Comparison of ENCODE assay signal across 8 mouse cellular contexts in the genomic region with DNA sequence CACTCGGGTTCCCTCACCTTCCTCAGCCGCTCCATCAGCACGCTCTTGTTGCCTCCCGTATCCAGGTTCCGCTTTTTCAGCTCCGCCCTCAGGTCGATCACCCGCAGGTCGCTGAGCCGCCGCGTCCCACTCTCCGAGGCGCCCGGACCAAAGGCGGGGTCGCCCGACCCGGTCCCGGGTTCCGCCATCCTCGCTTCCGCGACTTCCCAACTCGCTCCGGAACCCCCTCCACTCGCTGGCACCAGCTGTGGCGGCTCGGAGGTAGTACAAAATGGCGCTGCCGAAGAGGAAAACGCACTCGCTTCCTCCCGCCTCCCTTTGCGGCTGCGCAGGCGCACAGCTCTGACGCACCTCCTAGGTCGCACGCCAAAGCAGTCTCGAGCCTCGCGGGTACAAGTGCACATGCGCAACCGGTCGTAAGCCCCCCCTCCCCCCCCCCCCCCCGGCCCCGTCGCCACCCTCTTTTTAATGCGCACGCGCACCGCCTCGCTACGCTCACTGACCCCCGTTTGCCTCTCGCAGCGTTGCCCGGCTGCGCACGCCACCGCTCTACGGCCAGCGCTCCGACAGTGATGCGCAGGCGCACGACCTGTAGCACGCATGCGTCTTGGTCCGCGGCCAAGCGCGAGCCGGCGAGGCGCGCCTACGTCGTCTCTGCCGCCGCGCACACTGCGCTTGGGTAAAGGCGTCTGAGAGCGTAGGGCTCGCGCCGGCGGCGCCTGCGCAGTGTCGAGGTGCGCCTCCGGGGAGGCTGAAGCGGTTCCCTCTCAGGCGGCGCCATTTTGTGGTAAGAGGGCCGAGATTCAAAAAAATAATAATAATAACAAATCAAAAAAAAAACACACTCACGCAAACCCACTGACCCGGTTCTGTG. TPM values are rescaled to one million over a fixed set of nuclear protein-coding genes. Genes with fewer than 3 reads are reported as not detected.
DNase-seq lines count a peak whose midpoint lies in the region; ATAC-seq and TF ChIP-seq lines count a peak whose summit lies in the region.

A gene (minus strand): TSS at position 329 of the 874 bp plus-strand sequence.
A gene (plus strand): TSS at position 569 of the 874 bp plus-strand sequence.

- H3K9me3 ChIP-seq in megakaryocyte, embryonic 14.5 days: no peaks in the 10 kb centered on the region

- no peaks in the 10 kb centered on the region for H3K27me3 ChIP-seq in megakaryocyte, embryonic 14.5 days (replicated peaks)

- H3K4me3 ChIP-seq in cortical plate, adult 2 months (ENCODE audit: insufficient read depth, low read length): peak within 1 kb of the TSS; percentile 83
- peak within 1 kb of the TSS; percentile 99 for H3K4me3 ChIP-seq in megakaryocyte, embryonic 14.5 days (replicated peaks)

- DNase-seq in gastrocnemius, adult 8-10 months (ENCODE audit: low spot score in 2 of 2): peak; percentile 96 to 99
- peak; percentile 97 for DNase-seq in hindlimb bud, embryonic 11.5 days (ENCODE audit: extremely low spot score, low read depth, low spot score)
- peak; percentile 97 to 99 for DNase-seq in left cerebral cortex, adult 8-10 months (ENCODE audit: low spot score in 2 of 2)
- DNase-seq in right cerebral cortex, postnatal 10 days (ENCODE audit: low spot score in 2 of 2): peak; percentile 99 to 100
- DNase-seq in urinary bladder, postnatal 25 days (ENCODE audit: low spot score): peak; percentile 99

- peaks cover 74% of the 10 kb centered on the region for H3K36me3 ChIP-seq in megakaryocyte, embryonic 14.5 days (replicated peaks; ENCODE audit: low read length)

- peak; percentile 90 for TF ChIP-seq POLR2A in cortical plate, adult 2 months (IDR thresholded peaks at IDR 0.05; ENCODE audit: extremely low read depth, insufficient read depth, low read length)

- TF ChIP-seq CTCF in cortical plate, adult 2 months (IDR thresholded peaks at IDR 0.05; ENCODE audit: extremely low read depth, insufficient read depth, low read length): no peak

- peaks cover 15% of the 10 kb centered on the region for H3K4me1 ChIP-seq in cortical plate, adult 2 months (ENCODE audit: control insufficient read depth, insufficient read depth, low read length)
- peaks cover 77% of the 10 kb centered on the region for H3K4me1 ChIP-seq in megakaryocyte, embryonic 14.5 days

- peak; percentile 81 for ATAC-seq in activated CD4-positive, CD25-positive, alpha-beta regulatory T cell, adult 4 months

- H3K27ac ChIP-seq in cortical plate, adult 2 months (ENCODE audit: insufficient read depth, low read length): peak within 1 kb of the TSS; percentile 79

RNA-seq across cellular contexts. Expression of the first gene that starts in this region (rescaled TPM):
- 10 to 100 TPM; 39.6 to 40.2 TPM for polyA plus RNA-seq in activated CD4-positive, CD25-positive, alpha-beta regulatory T cell, adult 4 months (2017; shearing (Covaris generic))
- polyA plus RNA-seq in cortical plate, adult 2 months (2012; rRNA removed): 93.0 and 110 TPM in 2 replicates
- 10 to 100 TPM; 19.7 to 30.7 (median 25.9) TPM for total RNA-seq in gastrocnemius, adult 8-10 months (2022)
- 100 to 1,000 TPM; 102 to 133 (median 112) TPM for total RNA-seq in left cerebral cortex, adult 8-10 months (2022)
- 75.4 and 129 TPM in 2 replicates for polyA plus RNA-seq in megakaryocyte, embryonic 14.5 days (2012; ENCODE audit: insufficient read depth, low replicate concordance)

RNA-seq across cellular contexts. Expression of the second gene that starts in this region (rescaled TPM):
- polyA plus RNA-seq in activated CD4-positive, CD25-positive, alpha-beta regulatory T cell, adult 4 months (2017; shearing (Covaris generic)): 10 to 100 TPM; 34.0 to 45.4 TPM
- 101 and 110 TPM in 2 replicates for polyA plus RNA-seq in cortical plate, adult 2 months (2012; rRNA removed)
- 10 to 100 TPM; 29.6 to 46.7 (median 37.6) TPM for total RNA-seq in gastrocnemius, adult 8-10 months (2022)
- 100 to 1,000 TPM; 131 to 154 (median 146) TPM for total RNA-seq in left cerebral cortex, adult 8-10 months (2022)
- polyA plus RNA-seq in megakaryocyte, embryonic 14.5 days (2012; ENCODE audit: insufficient read depth, low replicate concordance): 30.0 and 79.6 TPM in 2 replicates

Comparison
In these comparisons a context has a peak if more than half of its experiments do, and no peak if none do; other contexts are left out.
1. Peak in every context shown above with its lines: DNase-seq, ATAC-seq, H3K4me3 ChIP-seq and H3K27ac ChIP-seq.